Mouse (Mus musculus) heart, embryonic 14.5 days (tissue): Measurements from ENCODE around the gene Ndufaf3. TPM values are rescaled to one million over a fixed set of nuclear protein-coding genes. Genes with fewer than 3 reads are reported as not detected.

ENCODE experiments used
- microRNA counts: library from miRNA; unstranded; fragments of <30 nt; microRNA quantifications from one replicate; lab custom pipeline; 2016
- microRNA-seq: library from miRNA; unstranded; fragments of <30 nt; microRNA quantifications from one replicate; pipeline ENCODE4, GENCODE M21; 2016
- polyA plus RNA-seq: library from polyadenylated mRNA; unstranded; fragments of >200 nt; fragmentation: Nextera tagmentation; extraction: Ambion mirVana; gene quantifications from 2 replicates; pipeline ENCODE4 v1.2.1, GENCODE M21; 2014

Ndufaf3 gene
- polyA plus RNA-seq, 1 experiment from 2014 or later = 78.1 TPM

MicroRNA genes within 50 kb of the gene (microRNA counts, 519-probe panel; counts per million panel counts)
- microRNA mmu-miR-191 (lab: Ali Mortazavi, UCI) (4,906 counts per million, percentile 80 among the panel's probes with 10 or more counts), microRNA mmu-miR-425 (lab: Ali Mortazavi, UCI) (322 counts per million, percentile 70 among the panel's probes with 10 or more counts)

Small RNA genes within 50 kb of the gene (microRNA-seq; reads per million reads assigned to microRNA genes)
- gene Gm24083 (not detected), gene Mir191 (not detected), gene Mir425 (2,083 reads per million, percentile 83 among the genes with 10 or more reads in this experiment)

Other genes starting within 250 kb of the Ndufaf3 start
- gene Gpx1, start 228.5 kb downstream of the Ndufaf3 start, polyA plus RNA-seq = 694 and 725 TPM in 2 replicates
- 88.6 and 90.1 TPM in 2 replicates for gene Usp4, start 219.6 kb downstream of the Ndufaf3 start, polyA plus RNA-seq
- gene 1700102P08Rik, start 174.6 kb downstream of the Ndufaf3 start, polyA plus RNA-seq = 0.43 TPM in 2 replicates
- 0.73 and 0.88 TPM in 2 replicates for gene Ccdc36, start 138.9 kb downstream of the Ndufaf3 start, polyA plus RNA-seq
- not detected in 2 replicates for gene BC048562, start 131.0 kb downstream of the Ndufaf3 start, polyA plus RNA-seq
- gene Ccdc71, start 106.9 kb downstream of the Ndufaf3 start, polyA plus RNA-seq = 31.0 and 31.9 TPM in 2 replicates
- 87.0 and 94.7 TPM in 2 replicates for gene Klhdc8b, start 105.9 kb downstream of the Ndufaf3 start, polyA plus RNA-seq
- 38.9 and 41.5 TPM in 2 replicates for gene Lamb2, start 87.7 kb downstream of the Ndufaf3 start, polyA plus RNA-seq
- 54.4 and 57.0 TPM in 2 replicates for gene Usp19, start 76.8 kb downstream of the Ndufaf3 start, polyA plus RNA-seq
- gene Qars, start 59.7 kb downstream of the Ndufaf3 start, polyA plus RNA-seq = 62.8 and 78.8 TPM in 2 replicates
- gene Qrich1, start 50.6 kb downstream of the Ndufaf3 start, polyA plus RNA-seq = 85.1 and 91.9 TPM in 2 replicates
- gene Impdh2, start 7.1 kb downstream of the Ndufaf3 start, polyA plus RNA-seq = 94.2 and 97.5 TPM in 2 replicates
- 71.8 and 71.9 TPM in 2 replicates for gene Dalrd3, start 2.5 kb upstream of the Ndufaf3 start, polyA plus RNA-seq
- 39.8 and 46.9 TPM in 2 replicates for gene Wdr6, start 11.3 kb upstream of the Ndufaf3 start, polyA plus RNA-seq
- gene P4htm, start 30.2 kb upstream of the Ndufaf3 start, polyA plus RNA-seq = 16.1 and 20.6 TPM in 2 replicates
- gene Arih2, start 82.0 kb upstream of the Ndufaf3 start, polyA plus RNA-seq = 33.5 and 34.8 TPM in 2 replicates
- gene Slc25a20, start 94.7 kb upstream of the Ndufaf3 start, polyA plus RNA-seq = 50.2 and 65.3 TPM in 2 replicates
- gene Prkar2a, start 121.9 kb upstream of the Ndufaf3 start, polyA plus RNA-seq = 31.5 and 33.5 TPM in 2 replicates
- gene Ip6k2, start 216.4 kb upstream of the Ndufaf3 start, polyA plus RNA-seq = 45.0 and 45.6 TPM in 2 replicates
- gene Nckipsd, start 240.9 kb upstream of the Ndufaf3 start, polyA plus RNA-seq = 8.5 and 10.5 TPM in 2 replicates